Mouse (Mus musculus) heart, postnatal 10 days (tissue): ENCODE measurements at regions not wholly inside any gene's neighbourhood (a gene's known extent, or its start where the extent isn't known, plus 50 kb on each side); places are given as distances from the start of the nearest gene placed in this dataset.

Source experiments
- DNase-seq, 2 experiments: peaks; one replicate each; pipeline ENCODE4 v3.0.0; 2021
- intact Hi-C: fragments of 180-260 bp; cut with DNase I; formaldehyde crosslinking; loops from one replicate; pipeline ENCODE4 v1.15.1; 2025

DNA sequence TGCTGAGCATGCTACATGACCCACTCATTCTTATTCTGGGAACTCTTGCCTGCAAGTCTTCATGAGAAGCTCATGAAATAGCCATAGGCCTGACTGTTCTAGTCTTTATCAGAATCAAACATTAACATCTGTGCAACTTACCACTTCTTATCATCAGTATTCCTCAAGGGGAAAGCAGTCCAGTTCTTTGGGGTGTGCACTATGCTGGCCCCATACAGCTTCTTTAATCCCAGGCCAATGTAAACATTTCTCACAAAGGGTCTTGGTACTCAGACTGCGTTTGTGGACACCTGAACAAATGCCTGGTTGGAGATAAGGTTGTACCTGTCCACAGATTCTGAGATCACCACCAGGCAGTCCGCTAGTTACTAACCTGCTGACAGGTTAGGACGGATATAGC, 51.3 kb downstream of the 3110018I06Rik start:
- intact Hi-C loops: no loop called here
- no peak for DNase-seq

DNA sequence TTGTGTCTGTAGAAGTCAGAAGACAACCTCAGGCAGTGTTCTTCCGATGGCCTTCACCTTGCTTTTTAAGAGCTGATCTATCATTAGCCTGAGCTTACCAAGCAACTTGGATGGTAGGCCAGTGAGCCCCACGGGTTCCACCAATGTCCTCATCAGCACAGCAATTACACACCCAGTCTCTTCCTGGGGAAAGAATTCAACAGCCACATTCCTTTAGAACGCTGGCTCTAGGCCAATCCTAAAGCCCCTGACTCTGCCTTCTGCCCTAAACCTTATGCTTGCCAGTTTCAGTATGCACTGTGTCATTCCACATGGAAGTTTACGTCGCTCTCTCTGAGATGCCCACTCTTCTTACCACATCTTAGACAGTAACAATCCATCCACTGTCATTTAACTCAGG, 52.8 kb downstream of the 3110018I06Rik start:
- intact Hi-C loops: no loop called here
- no peak for DNase-seq

DNA sequence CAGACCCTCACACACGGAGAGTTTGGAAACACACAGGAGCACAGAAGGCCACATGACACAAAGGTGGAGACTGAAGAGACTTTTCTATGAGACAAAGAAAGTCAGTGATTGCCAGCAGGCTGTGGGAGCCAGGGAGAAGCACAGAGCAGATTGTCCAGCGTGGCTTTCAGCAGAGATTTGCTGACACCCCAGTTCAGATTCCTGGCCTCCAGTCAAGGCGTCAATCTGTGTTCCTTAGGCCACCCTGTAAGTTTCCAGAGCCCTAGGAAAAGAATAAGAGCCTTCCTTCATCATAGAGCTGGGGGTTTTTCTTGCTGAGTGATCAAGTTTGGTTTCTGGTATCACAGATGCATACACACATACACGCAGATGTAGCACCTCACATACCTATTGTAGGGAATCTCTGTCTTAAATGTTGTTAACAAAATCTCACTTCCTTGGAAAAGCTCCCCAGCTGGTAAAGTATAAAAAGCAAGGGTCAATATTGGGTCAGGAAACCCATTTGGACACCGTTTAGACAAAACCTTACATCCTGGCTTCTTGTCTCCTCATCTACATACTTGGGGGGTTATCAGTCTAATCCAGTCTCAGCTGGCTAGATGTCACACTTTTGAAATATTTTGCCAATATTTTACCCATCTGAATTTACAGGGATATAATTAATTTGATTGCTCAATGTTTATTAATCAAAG, 58.9 kb downstream of the 3110018I06Rik start:
- intact Hi-C loops: no loop called here
- DNase-seq: peak; percentile 1 to 14

DNA sequence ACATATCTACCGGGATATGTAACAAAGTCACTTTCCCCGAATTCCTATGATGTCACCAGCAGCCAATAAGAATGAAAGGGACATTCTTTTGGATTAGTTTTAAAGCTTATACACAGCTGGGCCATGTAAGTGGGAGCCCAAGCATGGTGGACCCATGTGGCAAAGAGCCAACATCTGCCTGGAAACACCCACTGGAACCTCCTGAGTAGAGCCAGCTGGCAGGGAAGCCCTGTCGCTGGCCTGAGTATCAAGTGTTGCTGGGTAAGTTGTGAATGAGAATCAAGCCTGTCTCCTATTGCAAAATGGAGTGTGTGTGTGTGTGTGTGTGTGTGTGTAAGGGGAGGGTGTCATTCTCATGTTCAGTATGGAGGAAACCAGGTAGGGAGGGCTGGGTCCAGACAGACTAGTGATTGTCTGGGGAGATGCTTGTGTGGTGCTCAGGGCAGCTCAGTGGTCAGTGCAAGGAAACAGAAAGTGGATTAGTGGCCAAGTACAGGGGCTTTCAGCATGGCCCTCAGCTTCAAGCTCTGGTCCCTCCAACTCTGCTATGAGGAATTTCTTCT, 59.5 kb downstream of the 3110018I06Rik start:
- intact Hi-C loops: no loop called here
- DNase-seq: peak; percentile 35 to 49

DNA sequence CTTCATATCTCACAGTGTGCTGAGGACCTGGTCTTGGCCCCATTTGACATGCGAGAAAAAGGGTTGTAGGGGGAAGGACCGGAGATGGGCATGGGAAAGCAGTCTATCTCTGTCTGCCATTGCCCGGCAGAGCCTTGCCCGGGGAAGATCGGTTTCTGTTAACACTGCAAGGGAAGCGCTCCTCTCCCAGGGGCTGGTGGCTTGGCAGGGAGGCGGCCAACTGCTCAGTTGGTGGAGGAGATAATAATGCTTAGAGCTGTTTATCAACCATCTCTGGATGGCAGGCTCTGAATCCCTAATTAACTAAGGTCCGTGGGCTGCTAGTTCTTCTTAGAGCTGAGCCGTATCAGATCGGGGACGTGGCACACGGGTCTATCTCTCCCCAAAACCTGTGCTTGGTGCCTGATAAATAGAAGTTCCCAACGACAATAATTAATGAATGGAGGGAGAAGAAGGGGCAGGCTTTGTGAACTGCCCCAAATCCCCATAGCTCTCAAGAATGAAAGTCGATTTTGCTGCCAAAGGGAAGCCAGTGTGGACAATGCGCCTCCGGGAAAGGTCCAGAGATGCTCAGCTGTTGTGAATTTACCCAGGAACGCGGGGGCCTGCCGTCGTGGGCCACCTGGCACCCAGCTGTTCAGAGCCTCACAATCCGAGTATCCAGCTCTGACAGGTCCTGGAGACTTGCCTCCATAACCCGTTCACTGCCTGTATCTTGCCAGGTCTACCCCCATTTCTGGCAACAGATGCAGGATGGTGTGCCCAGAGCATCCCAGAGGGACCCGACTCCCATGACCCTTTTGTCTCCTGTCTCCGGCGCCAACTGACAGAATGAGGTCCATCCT, 61.2 kb downstream of the 3110018I06Rik start:
- intact Hi-C loops: no loop called here
- DNase-seq: peak in 1 of 2 experiments; percentile 7

DNA sequence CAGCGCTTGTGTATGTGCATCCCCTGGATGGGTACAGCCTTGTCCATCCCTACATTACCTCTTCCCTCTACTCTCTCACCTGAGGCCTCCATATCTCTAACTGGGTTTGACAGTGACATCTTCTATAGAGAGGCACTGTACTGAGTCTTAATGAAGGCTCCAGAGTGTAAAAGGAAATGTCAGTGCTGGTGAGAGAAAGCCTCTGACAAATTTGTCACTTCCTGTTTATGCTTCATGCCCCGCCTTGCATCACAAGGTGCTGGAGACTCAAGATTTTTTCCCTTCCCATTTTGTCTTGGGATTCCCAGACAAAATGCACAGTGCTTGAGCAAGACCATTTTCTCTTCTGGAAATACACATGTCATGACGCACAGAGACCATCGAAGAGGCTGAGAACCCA, 70.8 kb downstream of the 3110018I06Rik start:
- no peak for DNase-seq
- intact Hi-C loops: no loop called here

DNA sequence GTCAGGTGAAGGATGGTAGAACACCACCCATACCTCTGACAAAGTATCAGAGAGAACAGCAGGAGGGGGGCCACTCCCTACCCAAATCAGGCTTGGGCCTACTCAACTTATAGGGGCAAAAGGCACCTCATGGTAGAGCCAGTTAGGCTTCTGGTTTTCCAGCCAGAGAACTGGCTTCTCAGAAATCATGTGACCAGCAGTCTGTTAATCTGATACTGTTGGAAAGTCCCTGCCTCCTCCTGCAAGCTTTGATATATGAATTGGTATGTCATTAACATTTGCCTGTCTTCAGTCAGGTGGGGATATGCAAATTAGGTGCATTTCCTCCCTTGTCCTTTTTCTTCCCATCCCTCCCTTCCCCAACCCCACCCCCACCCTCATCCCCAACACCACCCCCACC, 71.7 kb downstream of the 3110018I06Rik start:
- no peak for DNase-seq
- intact Hi-C loops: no loop called here

DNA sequence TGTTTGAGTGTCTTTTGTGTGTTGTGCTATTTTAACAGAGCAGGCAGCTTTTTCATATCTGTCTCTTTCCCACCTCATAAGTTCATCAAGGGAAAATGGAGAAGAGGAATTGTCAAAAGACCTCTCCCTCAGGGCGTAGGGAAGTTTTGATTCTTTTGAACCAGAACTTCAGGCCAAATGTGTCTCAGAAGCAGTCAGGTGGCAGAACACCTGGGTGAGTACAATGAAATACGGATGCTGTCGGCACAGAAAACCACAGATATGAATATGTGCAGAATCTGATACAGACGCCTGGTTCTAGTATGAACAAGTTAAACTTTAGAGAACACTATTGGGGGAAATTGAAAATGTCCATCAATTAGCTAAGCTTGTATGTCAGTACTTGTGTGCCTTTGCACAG, 84.2 kb downstream of the 3110018I06Rik start:
- DNase-seq: no peak
- intact Hi-C loops: no loop called here

DNA sequence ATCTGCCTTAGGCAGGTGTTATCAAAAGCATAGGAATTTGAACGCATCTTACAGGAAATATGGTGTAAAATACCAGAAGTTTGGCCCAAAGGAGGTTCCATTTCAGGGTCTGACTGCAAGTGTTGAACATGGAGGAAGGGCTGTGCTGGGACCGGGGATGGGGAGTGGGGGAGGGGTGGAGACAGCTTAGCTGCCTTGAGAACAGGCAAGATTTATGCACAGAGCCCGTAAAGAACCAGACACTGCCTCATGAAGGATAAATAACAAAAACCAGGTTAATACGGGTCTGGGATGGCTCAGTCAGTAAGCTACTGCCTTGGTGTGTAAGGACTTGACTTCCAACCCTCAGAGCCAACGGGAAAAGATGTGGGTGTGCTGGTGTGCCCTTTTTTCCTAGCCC, 91.1 kb downstream of the 3110018I06Rik start:
- DNase-seq: no peak
- intact Hi-C loops: no loop called here

DNA sequence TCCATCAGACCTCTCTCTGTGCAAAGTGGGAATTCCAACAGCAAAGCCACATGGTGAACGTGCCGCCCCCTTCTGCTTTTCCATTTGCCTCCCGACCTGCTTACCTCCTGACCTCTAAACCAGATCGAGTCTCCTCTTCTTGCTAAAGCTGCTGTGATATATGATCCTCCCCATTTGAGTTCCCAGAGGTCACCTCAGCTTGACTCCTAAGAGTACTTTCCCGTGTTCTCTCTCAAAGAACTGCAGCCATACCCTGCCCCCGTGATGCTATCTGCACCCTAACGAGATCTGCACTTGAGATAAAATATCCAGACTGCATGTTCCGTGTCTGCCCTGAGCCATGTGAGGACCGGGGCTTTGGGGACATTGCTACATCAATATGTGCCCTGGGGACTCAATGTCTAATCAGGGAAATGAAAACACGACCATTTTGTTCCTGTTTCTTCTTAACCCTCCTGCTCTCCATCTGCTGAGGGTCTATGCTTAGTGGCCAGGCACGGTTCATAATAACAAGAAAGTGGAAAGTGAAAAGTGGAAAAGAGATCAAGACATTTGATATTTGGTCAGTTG, 94.8 kb downstream of the 3110018I06Rik start:
- intact Hi-C loops: no loop called here
- DNase-seq: no peak

DNA sequence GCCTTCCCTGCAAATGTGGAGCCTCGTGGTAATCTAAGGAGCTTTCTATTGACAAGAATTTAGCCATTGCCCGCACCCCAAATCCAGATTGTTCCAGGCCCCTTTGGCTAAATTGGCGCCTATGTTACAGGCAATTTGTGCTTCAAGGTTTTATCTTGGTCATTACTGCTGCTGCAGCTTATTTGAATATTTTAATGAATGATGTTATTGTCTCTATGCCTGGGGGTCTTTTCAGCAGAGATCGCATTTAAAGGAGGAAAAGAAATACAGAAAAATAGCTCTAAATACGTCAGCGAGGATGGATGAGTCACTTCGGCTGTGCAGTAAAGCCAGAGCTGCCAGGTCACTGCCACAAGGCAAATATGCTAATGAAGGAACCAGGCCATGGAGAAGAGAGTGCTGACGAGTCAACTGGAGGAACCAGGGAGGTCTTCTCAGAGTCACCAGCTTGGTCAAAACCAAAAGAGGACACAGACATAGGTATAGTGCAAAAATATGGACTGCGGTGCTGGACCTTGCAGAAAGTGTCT, 97.3 kb downstream of the 3110018I06Rik start:
- intact Hi-C loops: no loop called here
- no peak for DNase-seq

DNA sequence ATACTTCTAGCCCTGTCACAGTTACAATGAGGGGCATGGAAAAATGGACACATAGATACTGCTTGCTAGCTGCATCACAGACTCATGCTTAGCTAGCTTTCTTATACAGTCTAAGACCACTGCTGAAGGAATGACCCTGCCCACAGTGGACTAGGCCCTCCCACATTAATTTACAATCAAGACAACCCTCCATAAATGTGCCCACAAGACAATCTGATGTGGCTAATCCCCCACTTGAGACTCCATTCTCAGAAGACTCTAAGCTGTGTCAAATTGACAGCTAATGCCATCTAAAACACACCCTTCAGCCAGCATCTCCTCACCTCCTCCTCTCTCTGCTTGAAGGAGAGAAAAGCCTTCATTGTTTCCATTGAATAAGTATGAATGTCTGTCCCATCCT, 107.8 kb downstream of the 3110018I06Rik start:
- intact Hi-C loops: no loop called here
- no peak for DNase-seq

DNA sequence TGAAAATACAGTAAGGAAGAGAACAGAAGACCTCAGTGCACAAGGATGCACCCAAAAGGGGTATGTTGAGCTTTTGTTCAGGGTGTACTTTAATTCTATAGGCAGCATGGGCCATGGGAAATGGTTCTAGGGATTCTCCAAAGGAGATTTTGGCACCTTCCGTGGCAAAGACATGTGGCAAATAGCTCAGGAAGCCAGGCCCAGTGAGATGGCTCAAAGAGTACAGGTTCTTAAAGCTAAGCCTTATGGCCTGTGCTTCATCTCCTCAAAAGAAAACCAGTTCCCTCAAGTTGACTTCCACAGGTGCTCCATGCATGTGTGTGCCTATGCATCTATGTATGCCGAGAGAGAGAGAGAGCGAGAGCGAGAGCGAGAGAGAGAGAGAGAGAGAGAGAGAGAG, 112.1 kb downstream of the 3110018I06Rik start:
- no peak for DNase-seq
- intact Hi-C loops: no loop called here

DNA sequence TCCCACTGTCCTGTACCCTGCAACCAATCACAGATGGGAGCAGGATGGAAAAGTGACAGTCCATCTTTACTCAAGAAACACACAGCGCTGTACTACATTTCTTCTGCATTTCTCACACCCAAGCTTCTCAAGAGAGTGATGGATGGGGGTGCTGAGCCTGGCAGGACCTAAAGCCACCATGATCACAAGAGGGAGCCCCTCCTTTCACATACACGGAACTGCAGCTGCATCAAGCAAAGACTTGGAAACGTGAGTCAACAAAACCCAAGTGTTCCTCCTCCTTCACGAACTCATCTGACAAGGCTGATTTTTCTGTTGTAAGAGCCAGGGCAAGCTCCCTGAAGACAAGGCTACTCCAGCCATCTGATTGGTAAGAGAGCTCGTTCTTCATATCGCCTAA, 120.5 kb downstream of the 3110018I06Rik start:
- no peak for DNase-seq
- intact Hi-C loops: no loop called here

DNA sequence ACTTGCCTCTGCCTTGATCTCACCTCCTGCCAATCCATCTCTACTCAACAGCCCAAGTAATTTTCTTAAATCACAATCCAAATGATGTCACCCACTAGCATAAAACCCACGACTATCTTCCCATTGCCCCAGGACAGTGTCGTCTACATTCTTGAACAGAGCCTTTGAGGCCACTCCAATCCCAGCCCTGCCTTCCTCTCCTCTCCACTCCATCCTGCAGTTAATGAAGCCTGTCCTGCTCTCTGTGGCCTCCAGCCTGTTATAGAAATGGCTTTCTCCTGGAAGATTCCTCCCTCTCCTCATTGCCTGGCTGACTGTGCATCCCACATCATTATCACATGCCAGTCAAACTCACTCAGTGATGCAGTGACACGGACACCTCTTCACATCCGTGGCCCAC, 121.6 kb downstream of the 3110018I06Rik start:
- no peak for DNase-seq
- intact Hi-C loops: no loop called here

DNA sequence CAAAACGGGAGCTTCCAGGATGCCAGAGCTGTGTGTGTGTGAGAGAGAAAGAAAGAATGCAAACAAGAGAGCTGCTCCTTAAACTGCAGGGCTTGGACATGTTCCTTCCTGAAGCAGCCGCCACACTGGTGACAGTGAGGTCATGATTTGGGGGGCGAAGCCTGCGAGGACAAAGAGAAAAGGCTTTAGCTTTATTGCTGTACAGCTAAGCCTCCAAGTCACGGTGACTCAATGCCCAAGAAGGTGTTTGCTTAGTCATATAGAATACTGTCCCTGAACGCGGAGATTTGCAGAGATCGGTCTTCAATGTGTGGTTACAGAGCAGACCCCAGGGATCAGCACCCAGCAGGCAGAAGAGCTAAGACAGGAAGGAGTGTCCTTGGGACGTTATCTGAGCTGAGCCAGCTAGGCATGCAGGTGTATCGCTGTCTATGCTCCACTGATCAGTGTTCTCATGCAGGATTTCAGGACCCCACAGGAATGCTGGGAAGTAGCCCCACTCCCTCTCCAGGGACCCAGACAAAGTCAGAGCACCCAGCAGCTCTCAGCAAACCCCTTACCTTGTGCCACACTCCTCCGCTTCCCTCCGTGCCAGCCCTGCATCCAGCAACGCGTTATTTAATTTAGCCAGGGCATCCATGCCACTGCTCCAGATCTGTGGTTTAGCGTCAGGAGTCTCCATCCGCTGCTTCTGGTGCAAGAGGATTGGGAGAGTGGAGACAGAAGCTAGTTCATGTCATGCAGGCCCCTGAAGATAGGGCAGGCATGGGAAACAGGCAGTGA, 129.0 kb downstream of the 3110018I06Rik start:
- intact Hi-C loops: no loop called here
- DNase-seq: no peak

DNA sequence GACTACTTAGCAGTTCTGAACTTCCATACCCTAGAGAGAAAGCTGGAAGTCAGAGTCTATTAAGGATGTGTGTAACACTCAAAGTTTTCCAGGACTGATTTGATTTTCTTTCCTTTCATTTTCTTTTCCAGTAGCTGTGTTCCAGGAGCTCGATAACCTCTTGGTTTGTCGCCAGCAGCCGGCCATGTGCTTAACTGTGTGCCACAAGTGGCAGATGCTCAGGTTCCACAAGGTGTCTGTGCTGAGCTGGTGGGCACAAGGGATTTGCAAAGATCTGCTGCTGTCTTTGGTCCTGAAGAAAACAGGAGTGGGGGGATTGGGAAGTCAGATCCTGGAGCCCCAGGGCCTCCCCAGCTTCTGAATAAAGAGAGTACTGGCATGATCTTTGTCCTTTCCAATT, 136.0 kb downstream of the 3110018I06Rik start:
- no peak for DNase-seq
- intact Hi-C loops: no loop called here

DNA sequence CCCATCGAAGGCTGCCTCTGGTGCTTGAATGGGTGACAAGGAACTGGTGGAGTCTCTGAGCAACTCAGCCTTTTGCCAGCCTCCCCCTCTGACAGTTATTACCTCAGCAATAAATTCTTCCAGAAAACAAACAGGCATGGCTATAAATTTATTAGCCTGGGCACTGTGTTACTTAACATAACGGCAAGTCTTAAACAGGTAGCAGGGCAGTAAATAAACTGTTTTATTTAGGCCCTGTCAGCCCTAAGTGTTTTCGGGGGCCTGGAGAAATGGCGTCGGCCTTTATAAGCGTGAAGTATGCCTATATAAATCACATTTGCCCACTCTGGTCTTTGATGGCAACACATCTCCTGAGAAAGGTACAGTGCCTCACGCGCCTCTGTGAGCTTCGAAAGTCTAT, 159.6 kb downstream of the 3110018I06Rik start:
- DNase-seq: no peak
- intact Hi-C loops: no loop called here

DNA sequence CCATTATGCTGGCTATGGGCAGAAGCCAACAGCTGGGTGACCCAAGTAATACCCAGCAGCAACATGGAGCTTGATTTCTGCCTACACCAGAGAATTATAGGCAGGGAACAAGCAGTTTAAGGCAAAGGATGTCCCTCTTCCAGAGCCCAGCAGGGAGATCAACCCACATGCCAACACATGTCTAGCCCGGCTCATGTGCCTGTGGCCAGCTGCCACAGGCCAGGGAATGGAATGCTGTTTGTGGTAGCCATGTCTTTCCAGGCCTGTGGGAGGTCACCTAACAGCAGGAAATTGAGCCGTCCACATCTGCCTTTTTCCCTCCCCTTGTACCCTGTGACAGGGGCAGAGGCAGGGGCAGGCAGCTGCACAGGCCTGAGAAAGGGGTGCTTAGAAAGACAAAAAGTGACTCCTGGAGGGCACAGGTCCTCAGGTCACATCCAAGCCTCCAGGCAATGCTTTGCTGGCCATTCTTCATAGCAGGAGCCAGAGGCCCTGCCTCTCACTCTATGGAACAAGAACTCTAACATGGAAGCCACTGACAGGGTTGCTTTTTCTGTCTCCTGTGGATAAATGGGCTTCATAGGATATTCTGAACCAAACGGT, 163.8 kb downstream of the 3110018I06Rik start:
- intact Hi-C loops: no loop called here
- DNase-seq: peak in 1 of 2 experiments; percentile 2

DNA sequence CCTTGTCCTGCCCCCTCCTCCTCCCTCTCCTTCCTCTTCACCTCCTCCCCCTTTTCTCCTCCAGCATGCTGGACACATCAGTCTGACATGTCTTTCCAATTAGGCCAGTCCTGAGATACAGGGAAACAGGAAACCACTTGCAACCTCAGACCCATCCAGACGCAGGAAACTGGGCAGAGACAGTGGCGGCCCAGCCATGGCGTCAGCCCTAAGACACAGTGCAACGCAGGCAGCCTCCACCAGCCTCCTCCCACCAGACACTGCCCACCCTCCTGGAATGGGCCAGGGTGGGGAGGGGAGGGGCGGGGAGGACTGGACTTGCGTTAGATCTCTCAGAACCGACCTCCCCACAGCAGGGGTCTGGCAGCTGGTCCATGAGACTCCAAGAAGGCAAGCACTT, 164.7 kb downstream of the 3110018I06Rik start:
- peak; percentile 5 to 6 for DNase-seq
- intact Hi-C loops: no loop called here
